Comparison of ENCODE assay signal across 10 mouse cellular contexts in genomic region chr19:12597073-12597405, GRCm38 (mm10). TPM values are rescaled to one million over a fixed set of nuclear protein-coding genes. Genes with fewer than 3 reads are reported as not detected.
DNase-seq lines count a peak whose midpoint lies in the region; ATAC-seq and TF ChIP-seq lines count a peak whose summit lies in the region.
"Had no signal": no experiment of that assay in that cellular context is flagged by ENCODE, and none has a peak within 500 bp of the region (broad histone marks: within the 10 kb centered on the region; RNA-seq: fewer than 3 reads in every experiment).

No protein-coding gene starts in this region.

- H3K27ac ChIP-seq in forebrain, embryonic 13.5 days = no peak overlapping the region
- no peak overlapping the region for H3K27ac ChIP-seq in forebrain, embryonic 12.5 days
- H3K27ac ChIP-seq in midbrain, embryonic 12.5 days (replicated peaks) = no peak overlapping the region
- H3K27ac ChIP-seq in midbrain, embryonic 10.5 days (replicated peaks) = no peak overlapping the region
- H3K27ac ChIP-seq in kidney, postnatal 0 days = peak overlapping the region; percentile 92
- no peak overlapping the region for H3K27ac ChIP-seq in olfactory bulb, adult 2 months (ENCODE audit: insufficient read depth, low read depth, low read length)

- no peaks in the 10 kb centered on the region for H3K36me3 ChIP-seq in forebrain, embryonic 13.5 days (ENCODE audit: poor library complexity, severe bottlenecking)
- H3K36me3 ChIP-seq in forebrain, embryonic 12.5 days (replicated peaks) = no peaks in the 10 kb centered on the region
- no peaks in the 10 kb centered on the region for H3K36me3 ChIP-seq in midbrain, embryonic 12.5 days
- no peaks in the 10 kb centered on the region for H3K36me3 ChIP-seq in midbrain, embryonic 10.5 days
- no peaks in the 10 kb centered on the region for H3K36me3 ChIP-seq in kidney, postnatal 0 days (ENCODE audit: insufficient read depth, low read length)

- intact Hi-C loops in heart, postnatal 10 days (cut with DNase I) = loop anchor here (5.0 to 10.0 kb wide), 2 partner anchors 220 to 582 kb away; no protein-coding TSS in a partner anchor

- no peak for DNase-seq in midbrain, embryonic 10.5 days (ENCODE audit: low spot score)
- DNase-seq in kidney, postnatal 0 days (ENCODE audit: low spot score) = peak; percentile 25
- no peak for DNase-seq in urinary bladder, postnatal 25 days (ENCODE audit: low spot score)
- DNase-seq in heart, postnatal 10 days = no peak
- DNase-seq: adrenal gland, postnatal 25 days had no signal

- no peaks in the 10 kb centered on the region for H3K9me3 ChIP-seq in forebrain, embryonic 13.5 days (replicated peaks)
- no peaks in the 10 kb centered on the region for H3K9me3 ChIP-seq in forebrain, embryonic 12.5 days
- no peaks in the 10 kb centered on the region for H3K9me3 ChIP-seq in midbrain, embryonic 12.5 days
- H3K9me3 ChIP-seq in midbrain, embryonic 10.5 days (replicated peaks) = no peaks in the 10 kb centered on the region
- no peaks in the 10 kb centered on the region for H3K9me3 ChIP-seq in kidney, postnatal 0 days (replicated peaks; ENCODE audit: low read length)

- H3K4me3 ChIP-seq in forebrain, embryonic 13.5 days = 0 out of 2 replicates have a peak overlapping the region, but pooled peaks have one; percentile 63
- H3K4me3 ChIP-seq in forebrain, embryonic 12.5 days (replicated peaks) = no peak overlapping the region
- 0 out of 2 replicates have a peak overlapping the region, but pooled peaks have one; percentile 67 for H3K4me3 ChIP-seq in midbrain, embryonic 12.5 days
- no peak overlapping the region for H3K4me3 ChIP-seq in midbrain, embryonic 10.5 days
- H3K4me3 ChIP-seq in kidney, postnatal 0 days (replicated peaks; ENCODE audit: low read depth, low read length) = peak overlapping the region; percentile 69
- H3K4me3 ChIP-seq in olfactory bulb, adult 2 months (ENCODE audit: insufficient read depth, low read depth, low read length) = peak overlapping the region; percentile 70; the same call in 1 of the 2 replicates

- H3K4me2 ChIP-seq in forebrain, embryonic 13.5 days = peak overlapping the region; percentile 98
- H3K4me2 ChIP-seq in forebrain, embryonic 12.5 days = no peak overlapping the region
- peak overlapping the region; percentile 98; the same call in 1 of the 2 replicates for H3K4me2 ChIP-seq in midbrain, embryonic 12.5 days (replicated peaks)
- peak overlapping the region; percentile 99 for H3K4me2 ChIP-seq in kidney, postnatal 0 days (ENCODE audit: low read length)

- no peak for ATAC-seq in forebrain, embryonic 13.5 days
- no peak for ATAC-seq in forebrain, embryonic 12.5 days (ENCODE audit: low FRiP score)
- ATAC-seq in midbrain, embryonic 12.5 days (ENCODE audit: low FRiP score, low read depth) = no peak
- ATAC-seq in kidney, postnatal 0 days (replicated peaks; ENCODE audit: low FRiP score, low read depth) = no peak

- no peak overlapping the region for H3K9ac ChIP-seq in forebrain, embryonic 13.5 days
- H3K9ac ChIP-seq in forebrain, embryonic 12.5 days = no peak overlapping the region
- no peak overlapping the region for H3K9ac ChIP-seq in midbrain, embryonic 12.5 days (replicated peaks)
- H3K9ac ChIP-seq in kidney, postnatal 0 days (ENCODE audit: low read depth, low read length) = peak overlapping the region; percentile 76; the same call in 1 of the 2 replicates

- WGBS in forebrain, embryonic 13.5 days = 83% methylated on average over 3 of the region's 3 CpGs
- WGBS in forebrain, embryonic 12.5 days = 84% methylated on average over 3 of the region's 3 CpGs
- WGBS in midbrain, embryonic 12.5 days = 72% methylated on average over 3 of the region's 3 CpGs
- 79% methylated on average over 3 of the region's 3 CpGs for WGBS in midbrain, embryonic 10.5 days
- 38% methylated on average over 3 of the region's 3 CpGs for WGBS in kidney, postnatal 0 days
- 66% methylated on average over 3 of the region's 3 CpGs for whole genome bisulfite sequencing in olfactory bulb, adult 2 months

- H3K27me3 ChIP-seq in forebrain, embryonic 13.5 days = peaks cover 5% of the 10 kb centered on the region; the same call in 1 of the 2 replicates
- peaks cover 9% of the 10 kb centered on the region for H3K27me3 ChIP-seq in forebrain, embryonic 12.5 days
- H3K27me3 ChIP-seq in midbrain, embryonic 12.5 days = peaks cover 7% of the 10 kb centered on the region
- peaks cover 18% of the 10 kb centered on the region for H3K27me3 ChIP-seq in midbrain, embryonic 10.5 days (ENCODE audit: low read depth, poor library complexity, severe bottlenecking)
- H3K27me3 ChIP-seq in kidney, postnatal 0 days (ENCODE audit: insufficient read depth, low read length) = no peaks in the 10 kb centered on the region

- no peak for TF ChIP-seq CTCF in kidney, postnatal 0 days (IDR thresholded peaks at IDR 0.05; ENCODE audit: low read depth)
- no peak for TF ChIP-seq CTCF in olfactory bulb, adult 2 months (IDR thresholded peaks at IDR 0.05; ENCODE audit: insufficient read depth, low read depth, low read length)

- peaks cover 11% of the 10 kb centered on the region; the same call in 1 of the 2 replicates for H3K4me1 ChIP-seq in forebrain, embryonic 13.5 days
- peaks cover 3% of the 10 kb centered on the region; the same call in 1 of the 2 replicates for H3K4me1 ChIP-seq in forebrain, embryonic 12.5 days
- 0 out of 2 replicates have a peak, but pooled peaks cover 3% of the 10 kb centered on the region for H3K4me1 ChIP-seq in midbrain, embryonic 12.5 days
- peaks cover 15% of the 10 kb centered on the region for H3K4me1 ChIP-seq in midbrain, embryonic 10.5 days
- H3K4me1 ChIP-seq in kidney, postnatal 0 days (replicated peaks; ENCODE audit: insufficient read depth, low read length) = peaks cover 6% of the 10 kb centered on the region; the same call in 1 of the 2 replicates
- peaks cover 13% of the 10 kb centered on the region for H3K4me1 ChIP-seq in olfactory bulb, adult 2 months (ENCODE audit: control insufficient read depth, insufficient read depth, low read length)

- TF ChIP-seq POLR2A in olfactory bulb, adult 2 months (IDR thresholded peaks at IDR 0.05; ENCODE audit: insufficient read depth, low read depth, low read length) = no peak

RNA-seq across cellular contexts. Expression of gene Gm4952, which starts 2.7 kb away (rescaled TPM):
- not detected in 2 replicates for polyA plus RNA-seq in forebrain, embryonic 13.5 days (2015; fragmentation: Nextera tagmentation; extraction: Ambion mirVana)
- polyA plus RNA-seq in forebrain, embryonic 12.5 days (2016; fragmentation: Nextera tagmentation; extraction: Ambion mirVana) = not detected in 2 replicates
- not detected in 2 replicates for polyA plus RNA-seq in midbrain, embryonic 12.5 days (2016; fragmentation: Nextera tagmentation; extraction: Ambion mirVana)
- not detected in 2 replicates for polyA plus RNA-seq in midbrain, embryonic 10.5 days (2016; fragmentation: Nextera tagmentation; extraction: Ambion mirVana)
- polyA plus RNA-seq in kidney, postnatal 0 days (2015; fragmentation: Nextera tagmentation; extraction: Ambion mirVana) = 0.33 and 0.46 TPM in 2 replicates
- not detected in 2 replicates for polyA plus RNA-seq in olfactory bulb, adult 2 months (2012; ENCODE audit: insufficient read depth, insufficient read length, low replicate concordance, missing spikeins)
- total RNA-seq in heart, postnatal 10 days (2021) = not detected
- total RNA-seq: adrenal gland, postnatal 25 days had no signal
- polyA plus RNA-seq: limb, embryonic 11.5 days had no signal

RNA-seq across cellular contexts. Expression of gene Glyat, which starts 36.1 kb away (rescaled TPM):
- polyA plus RNA-seq in forebrain, embryonic 13.5 days (2015; fragmentation: Nextera tagmentation; extraction: Ambion mirVana) = not detected in 2 replicates
- not detected in 2 replicates for polyA plus RNA-seq in forebrain, embryonic 12.5 days (2016; fragmentation: Nextera tagmentation; extraction: Ambion mirVana)
- polyA plus RNA-seq in midbrain, embryonic 12.5 days (2016; fragmentation: Nextera tagmentation; extraction: Ambion mirVana) = not detected in 2 replicates
- not detected in 2 replicates for polyA plus RNA-seq in midbrain, embryonic 10.5 days (2016; fragmentation: Nextera tagmentation; extraction: Ambion mirVana)
- 37.0 and 41.7 TPM in 2 replicates for polyA plus RNA-seq in kidney, postnatal 0 days (2015; fragmentation: Nextera tagmentation; extraction: Ambion mirVana)
- not detected in 2 replicates for polyA plus RNA-seq in olfactory bulb, adult 2 months (2012; ENCODE audit: insufficient read depth, insufficient read length, low replicate concordance, missing spikeins)
- not detected for total RNA-seq in heart, postnatal 10 days (2021)
- total RNA-seq: adrenal gland, postnatal 25 days had no signal
- polyA plus RNA-seq: limb, embryonic 11.5 days had no signal

RNA-seq across cellular contexts. Expression of gene Fam111a, which starts 51.5 kb away (rescaled TPM):
- 12.4 and 13.4 TPM in 2 replicates for polyA plus RNA-seq in forebrain, embryonic 13.5 days (2015; fragmentation: Nextera tagmentation; extraction: Ambion mirVana)
- polyA plus RNA-seq in forebrain, embryonic 12.5 days (2016; fragmentation: Nextera tagmentation; extraction: Ambion mirVana) = 17.9 and 18.4 TPM in 2 replicates
- 15.4 and 16.7 TPM in 2 replicates for polyA plus RNA-seq in midbrain, embryonic 12.5 days (2016; fragmentation: Nextera tagmentation; extraction: Ambion mirVana)
- 20.9 and 21.0 TPM in 2 replicates for polyA plus RNA-seq in midbrain, embryonic 10.5 days (2016; fragmentation: Nextera tagmentation; extraction: Ambion mirVana)
- 10.7 and 14.6 TPM in 2 replicates for polyA plus RNA-seq in kidney, postnatal 0 days (2015; fragmentation: Nextera tagmentation; extraction: Ambion mirVana)
- not detected in 2 replicates for polyA plus RNA-seq in olfactory bulb, adult 2 months (2012; ENCODE audit: insufficient read depth, insufficient read length, low replicate concordance, missing spikeins)
- 10 to 100 TPM in 1 of 2 experiments, 1 to 10 TPM in 1; 9.8 to 12.1 TPM for total RNA-seq in heart, postnatal 10 days (2021)

Comparison
In these comparisons a context has a peak if more than half of its experiments do, and no peak if none do; other contexts are left out.
1. H3K4me3 ChIP-seq: peak in forebrain, embryonic 13.5 days (single experiment), midbrain, embryonic 12.5 days (single experiment), kidney, postnatal 0 days (single experiment) and olfactory bulb, adult 2 months (single experiment); none in forebrain, embryonic 12.5 days (single experiment) and midbrain, embryonic 10.5 days (single experiment).
2. RNA of gene Glyat, which starts 36.1 kb away (polyA plus RNA-seq): 37.0 to 41.7 TPM in kidney, postnatal 0 days; not detected in forebrain, embryonic 13.5 days, not detected in forebrain, embryonic 12.5 days, not detected in midbrain, embryonic 12.5 days, not detected in midbrain, embryonic 10.5 days and not detected in olfactory bulb, adult 2 months; every median in the first group is over 10 times any median in the second.